ENCODE assay signal across 8 mouse cellular contexts in the genomic region with DNA sequence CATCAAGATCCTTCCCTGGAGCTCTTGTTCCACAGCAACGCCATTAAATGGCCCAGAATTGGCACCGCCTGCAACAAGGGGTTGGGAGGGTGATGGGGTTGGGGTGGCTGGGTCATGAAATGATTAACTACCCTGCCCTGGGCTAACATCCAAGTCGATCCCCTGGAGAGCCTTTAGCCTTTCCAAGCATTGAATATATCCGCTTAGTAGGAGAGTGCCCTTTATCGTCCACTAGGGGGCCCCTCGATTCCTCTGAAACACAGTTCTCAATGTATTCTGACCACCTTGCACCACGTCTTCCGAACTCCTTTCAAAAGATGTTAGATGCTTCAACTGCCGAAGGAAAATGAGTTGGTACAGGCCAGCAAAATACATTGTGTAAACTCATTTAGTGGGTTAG. TPM values are rescaled to one million over a fixed set of nuclear protein-coding genes. Genes with fewer than 3 reads are reported as not detected.
DNase-seq lines count a peak whose midpoint lies in the region; ATAC-seq lines count a peak whose summit lies in the region.

No protein-coding gene starts in this region.

- no peak overlapping the region for H3K4me3 ChIP-seq in forebrain, embryonic 11.5 days (ENCODE audit: low read depth, low read length)
- H3K4me3 ChIP-seq in forebrain, embryonic 13.5 days = no peak overlapping the region
- no peak overlapping the region for H3K4me3 ChIP-seq in limb, embryonic 13.5 days

- H3K9ac ChIP-seq in forebrain, embryonic 11.5 days (ENCODE audit: low read length) = no peak overlapping the region
- H3K9ac ChIP-seq in forebrain, embryonic 13.5 days = no peak overlapping the region
- H3K9ac ChIP-seq in limb, embryonic 13.5 days = no peak overlapping the region

- 7% methylated on average over 9 of the region's 9 CpGs for WGBS in forebrain, embryonic 11.5 days
- WGBS in forebrain, embryonic 13.5 days = 5% methylated on average over 9 of the region's 9 CpGs
- WGBS in limb, embryonic 13.5 days = 4% methylated on average over 9 of the region's 9 CpGs

- no peaks in the 10 kb centered on the region for H3K27me3 ChIP-seq in forebrain, embryonic 11.5 days (ENCODE audit: control insufficient read depth, insufficient read depth, low read length)
- no peaks in the 10 kb centered on the region for H3K27me3 ChIP-seq in forebrain, embryonic 13.5 days
- H3K27me3 ChIP-seq in limb, embryonic 13.5 days = no peaks in the 10 kb centered on the region

- DNase-seq in forebrain, embryonic 11.5 days (ENCODE audit: low spot score) = peak; percentile 46
- DNase-seq in CD4-positive helper T cell, adult 2 months (ENCODE audit: low read depth, low spot score) = peak; percentile 52
- DNase-seq in brain, adult 2 months (ENCODE audit: low read depth, low spot score) = peak; percentile 27
- peak; percentile 32 to 54 for DNase-seq in heart, postnatal 10 days
- peak; percentile 26 to 43 for DNase-seq in natural killer cell, adult 2 months (ENCODE audit: low spot score in 2 of 2)
- DNase-seq in thymus, postnatal 36 days = peak; percentile 18 to 29

- peaks cover 9% of the 10 kb centered on the region for H3K4me1 ChIP-seq in forebrain, embryonic 11.5 days (replicated peaks; ENCODE audit: control insufficient read depth, insufficient read depth, low read length)
- peaks cover 12% of the 10 kb centered on the region for H3K4me1 ChIP-seq in forebrain, embryonic 13.5 days
- peaks cover 12% of the 10 kb centered on the region for H3K4me1 ChIP-seq in limb, embryonic 13.5 days

- intact Hi-C loops in heart, postnatal 10 days (cut with DNase I) = loop anchor here (5.0 kb wide), 1 partner anchor 357 kb away; no protein-coding TSS in a partner anchor

- no peaks in the 10 kb centered on the region for H3K36me3 ChIP-seq in forebrain, embryonic 11.5 days (ENCODE audit: control insufficient read depth, insufficient read depth, low read length)
- H3K36me3 ChIP-seq in forebrain, embryonic 13.5 days (ENCODE audit: poor library complexity, severe bottlenecking) = 0 out of 2 replicates have a peak, but pooled peaks cover 4% of the 10 kb centered on the region
- H3K36me3 ChIP-seq in limb, embryonic 13.5 days = peaks cover 4% of the 10 kb centered on the region

- H3K4me2 ChIP-seq in forebrain, embryonic 11.5 days (ENCODE audit: low read depth, low read length, severe bottlenecking) = no peak overlapping the region
- H3K4me2 ChIP-seq in forebrain, embryonic 13.5 days = no peak overlapping the region
- no peak overlapping the region for H3K4me2 ChIP-seq in limb, embryonic 13.5 days (replicated peaks)

- no peak; the same call in 1 of the 2 replicates for ATAC-seq in forebrain, embryonic 11.5 days (replicated peaks; ENCODE audit: low FRiP score)
- ATAC-seq in forebrain, embryonic 13.5 days = no peak
- ATAC-seq in limb, embryonic 13.5 days (ENCODE audit: low FRiP score, low read depth) = peak; percentile 42; the same call in 1 of the 2 replicates

- no peaks in the 10 kb centered on the region for H3K9me3 ChIP-seq in forebrain, embryonic 11.5 days (ENCODE audit: control insufficient read depth, low read length)
- no peaks in the 10 kb centered on the region for H3K9me3 ChIP-seq in forebrain, embryonic 13.5 days (replicated peaks)
- no peaks in the 10 kb centered on the region for H3K9me3 ChIP-seq in limb, embryonic 13.5 days

- no peak overlapping the region for H3K27ac ChIP-seq in forebrain, embryonic 11.5 days (ENCODE audit: low read depth, low read length)
- H3K27ac ChIP-seq in forebrain, embryonic 13.5 days = no peak overlapping the region
- no peak overlapping the region for H3K27ac ChIP-seq in limb, embryonic 13.5 days

RNA-seq across cellular contexts. Expression of a gene that starts 2.2 kb away (rescaled TPM):
- polyA plus RNA-seq in forebrain, embryonic 11.5 days (2014; fragmentation: Nextera tagmentation; extraction: Ambion mirVana) = 41.7 and 43.2 TPM in 2 replicates
- 31.9 and 32.7 TPM in 2 replicates for polyA plus RNA-seq in forebrain, embryonic 13.5 days (2015; fragmentation: Nextera tagmentation; extraction: Ambion mirVana)
- 10 to 100 TPM; 13.6 to 14.3 TPM for total RNA-seq in heart, postnatal 10 days (2021)
- polyA plus RNA-seq in limb, embryonic 13.5 days (2015; fragmentation: Nextera tagmentation; extraction: Ambion mirVana) = 51.7 and 52.1 TPM in 2 replicates

RNA-seq across cellular contexts. Expression of a gene that starts 22.7 kb away (rescaled TPM):
- polyA plus RNA-seq in forebrain, embryonic 11.5 days (2014; fragmentation: Nextera tagmentation; extraction: Ambion mirVana) = not detected in 2 replicates
- polyA plus RNA-seq in forebrain, embryonic 13.5 days (2015; fragmentation: Nextera tagmentation; extraction: Ambion mirVana) = not detected in 2 replicates
- not detected for total RNA-seq in heart, postnatal 10 days (2021)
- not detected in 2 replicates for polyA plus RNA-seq in limb, embryonic 13.5 days (2015; fragmentation: Nextera tagmentation; extraction: Ambion mirVana)

RNA-seq across cellular contexts. Expression of a gene that starts 54.6 kb away (rescaled TPM):
- polyA plus RNA-seq in forebrain, embryonic 11.5 days (2014; fragmentation: Nextera tagmentation; extraction: Ambion mirVana) = 27.5 and 31.5 TPM in 2 replicates
- 19.3 and 21.0 TPM in 2 replicates for polyA plus RNA-seq in forebrain, embryonic 13.5 days (2015; fragmentation: Nextera tagmentation; extraction: Ambion mirVana)
- 10 to 100 TPM; 47.9 to 50.7 TPM for total RNA-seq in heart, postnatal 10 days (2021)
- 21.5 and 23.7 TPM in 2 replicates for polyA plus RNA-seq in limb, embryonic 13.5 days (2015; fragmentation: Nextera tagmentation; extraction: Ambion mirVana)
